Mouse (Mus musculus): ENCODE data around the gene B3galt1.

The B3galt1 gene

GRCm38 (mm10) chr2:67565480-67566331 lies at the start of gene B3galt1:
Gene B3galt1, plus strand, starts transcription at chr2:67565871.
- DNase-seq (ENCODE audit: low spot score): no peak

- no peak for DNase-seq (ENCODE audit: low spot score)
These were observed 49.3 kb upstream of the B3galt1 start for GRCm38 (mm10) chr2:67516405-67516804.

DNA sequence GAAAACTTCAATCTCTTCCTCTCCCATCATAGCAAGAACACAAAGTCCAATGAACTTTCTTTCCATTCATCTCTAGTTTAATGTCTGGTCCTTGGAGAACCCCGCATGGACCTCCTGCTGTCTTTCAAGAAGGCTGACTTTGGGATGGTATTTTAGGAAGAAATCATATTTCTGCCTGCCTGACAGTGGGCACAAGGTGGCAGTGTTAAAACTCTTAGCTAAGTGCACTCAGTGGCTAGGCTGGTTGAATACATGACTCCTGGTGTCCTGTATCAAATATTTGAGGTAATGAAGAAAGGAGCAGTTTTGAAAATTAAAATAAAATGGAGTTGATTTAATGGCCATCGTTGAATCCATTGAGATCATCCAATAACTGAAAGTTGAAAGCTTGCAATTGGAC lies 30.3 kb upstream of the B3galt1 start:
- DNase-seq (ENCODE audit: low spot score): no peak

DNA sequence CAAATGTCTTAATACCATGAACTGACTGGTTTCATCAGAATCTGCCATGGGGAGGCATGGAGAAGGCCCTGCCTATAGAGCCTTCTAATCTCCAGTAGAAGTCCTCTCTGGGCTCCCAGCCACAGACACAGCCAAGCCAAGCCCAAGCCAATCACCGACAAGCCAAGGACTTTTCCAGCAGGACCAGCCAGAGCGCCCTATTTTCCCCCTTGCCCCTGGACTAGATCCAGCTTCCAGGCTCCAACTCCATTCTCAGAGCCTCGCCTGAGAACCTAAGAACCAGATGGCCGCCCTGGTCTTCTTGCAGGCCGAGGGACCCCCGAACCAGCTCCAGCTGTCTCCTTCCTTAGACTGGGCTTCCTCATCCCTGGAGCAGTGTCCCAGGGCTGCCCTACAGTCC lies 26.2 kb upstream of the B3galt1 start:
- no peak for DNase-seq (ENCODE audit: low spot score)

- DNase-seq (ENCODE audit: low spot score): no peak
These were observed 23.5 kb upstream of the B3galt1 start for GRCm38 (mm10) chr2:67541957-67542696.

DNA sequence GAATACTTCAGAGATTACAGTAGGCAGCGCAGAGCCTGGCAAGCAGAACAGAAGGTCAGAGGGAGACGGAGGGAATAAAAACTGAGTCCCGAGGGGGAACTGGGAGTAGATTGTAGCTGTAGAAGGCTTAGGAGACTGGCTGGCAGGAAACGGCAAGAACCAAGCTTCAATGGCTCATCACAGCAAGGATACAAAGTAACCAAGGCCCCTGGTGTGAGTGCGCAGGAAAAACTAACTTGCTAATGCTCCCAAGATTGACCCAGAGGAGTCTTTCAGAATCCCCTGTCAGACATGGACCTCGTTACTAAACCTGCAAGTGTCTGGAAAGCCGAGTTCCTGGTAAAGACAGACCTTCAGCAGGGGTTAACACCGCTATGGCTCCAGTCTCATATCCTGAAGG lies 21.2 kb upstream of the B3galt1 start:
- DNase-seq (ENCODE audit: low spot score): no peak

DNA sequence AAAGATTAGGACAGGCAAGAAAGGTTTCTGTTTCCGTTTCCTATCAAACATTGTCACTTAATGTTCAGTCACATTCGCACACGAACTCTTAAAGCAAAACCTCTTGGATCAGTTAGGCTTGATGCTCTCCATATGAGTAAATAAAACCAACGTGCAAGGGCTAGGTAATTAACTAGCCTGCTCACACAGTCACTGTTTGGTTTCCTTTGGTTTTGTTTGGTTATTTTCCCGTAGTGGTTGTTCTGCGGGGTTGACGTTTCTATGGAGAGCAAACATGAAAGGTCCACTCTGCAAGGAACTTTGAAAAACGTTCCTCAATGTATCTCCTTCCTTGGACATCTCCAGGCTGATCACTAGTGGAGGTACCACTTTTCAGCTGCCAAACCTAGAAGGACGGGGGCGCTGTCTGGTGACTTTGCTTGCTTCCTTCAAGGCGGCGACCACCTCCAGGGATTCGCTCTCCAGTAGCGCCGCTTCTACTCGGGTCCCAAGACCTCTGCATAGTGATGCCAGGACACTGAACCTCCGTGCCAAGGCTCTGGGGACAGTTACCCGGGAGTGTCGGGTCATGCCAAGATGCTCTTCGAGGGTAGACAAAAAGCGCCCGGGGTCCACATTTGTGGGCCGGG lies 706 bp upstream of the B3galt1 start:
- DNase-seq (ENCODE audit: low spot score): no peak

GRCm38 (mm10) chr2:67566566-67566965 lies 895 bp downstream of the B3galt1 start:
- DNase-seq (ENCODE audit: low spot score): no peak

GRCm38 (mm10) chr2:67567141-67567680 lies 1.5 kb downstream of the B3galt1 start:
- no peak for DNase-seq (ENCODE audit: low spot score)

DNA sequence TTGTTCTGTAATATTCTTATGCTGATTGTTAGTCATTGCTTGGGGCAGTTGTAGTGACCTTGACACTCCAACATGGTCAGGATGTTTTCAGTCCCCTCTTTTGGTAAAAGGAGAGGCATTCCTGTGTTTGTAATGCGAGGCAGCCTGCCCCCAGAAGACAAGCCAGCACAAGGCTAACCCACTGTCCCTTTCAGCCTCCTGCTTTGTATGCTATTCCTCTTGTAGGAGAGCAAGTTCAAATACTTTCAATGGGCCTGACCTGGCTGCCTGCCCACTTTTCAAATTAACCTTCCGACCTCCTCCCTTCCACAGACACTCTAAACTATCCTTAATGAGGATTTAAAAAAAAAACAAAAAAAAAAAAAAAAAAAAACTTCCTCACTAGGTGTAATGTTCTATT lies 11.0 kb downstream of the B3galt1 start:
- DNase-seq (ENCODE audit: low spot score): no peak

GRCm38 (mm10) chr2:67583091-67583490 lies 17.4 kb downstream of the B3galt1 start:
- no peak for DNase-seq (ENCODE audit: low spot score)

- no peak for DNase-seq (ENCODE audit: low spot score)
These were observed 24.7 kb downstream of the B3galt1 start for GRCm38 (mm10) chr2:67590408-67590807.

- DNase-seq (ENCODE audit: low spot score): no peak
These were observed 26.4 kb downstream of the B3galt1 start for GRCm38 (mm10) chr2:67591831-67592629.

DNA sequence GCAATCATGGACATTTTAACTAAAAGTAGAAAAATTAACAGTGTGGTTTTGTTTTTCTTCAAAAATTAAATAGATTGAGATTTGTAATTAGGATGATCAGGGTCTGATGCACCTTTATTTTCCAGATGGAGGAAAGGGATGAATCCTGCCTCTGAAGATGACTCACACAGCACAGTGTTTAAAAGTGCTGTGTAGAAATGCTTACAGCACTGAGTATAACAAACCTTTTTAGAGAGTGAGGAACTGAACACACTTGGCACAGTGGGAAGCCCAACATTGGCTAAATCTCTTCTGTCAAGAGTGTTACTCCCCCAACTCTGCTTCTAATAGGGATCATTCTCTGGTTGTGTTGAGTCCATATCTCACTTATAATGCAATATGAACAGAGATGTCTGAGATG lies 57.2 kb downstream of the B3galt1 start:
- no peak for DNase-seq (ENCODE audit: low spot score)

DNA sequence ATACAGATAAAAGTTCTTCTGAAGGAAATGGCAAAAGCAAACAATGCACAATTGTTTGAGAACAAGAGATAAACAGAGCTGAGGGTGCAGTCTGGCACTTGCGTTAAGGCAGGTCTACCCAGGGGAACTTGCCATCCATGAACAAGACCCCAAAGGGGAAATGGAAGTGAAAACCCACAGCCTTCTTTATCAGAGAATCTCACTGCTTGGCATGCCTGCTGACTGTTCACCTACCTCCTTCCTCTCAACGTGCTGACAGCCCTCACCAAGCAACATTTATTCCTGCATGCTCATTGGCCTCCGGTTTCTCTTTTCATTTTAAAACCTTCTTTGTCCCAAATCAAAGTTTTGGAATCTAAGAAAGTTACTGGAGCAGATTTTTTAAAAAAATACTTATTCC lies 62.0 kb downstream of the B3galt1 start:
- no peak for DNase-seq (ENCODE audit: low spot score)

- no peak for DNase-seq (ENCODE audit: low spot score)
These were observed 62.6 kb downstream of the B3galt1 start for GRCm38 (mm10) chr2:67628289-67628688.

DNA sequence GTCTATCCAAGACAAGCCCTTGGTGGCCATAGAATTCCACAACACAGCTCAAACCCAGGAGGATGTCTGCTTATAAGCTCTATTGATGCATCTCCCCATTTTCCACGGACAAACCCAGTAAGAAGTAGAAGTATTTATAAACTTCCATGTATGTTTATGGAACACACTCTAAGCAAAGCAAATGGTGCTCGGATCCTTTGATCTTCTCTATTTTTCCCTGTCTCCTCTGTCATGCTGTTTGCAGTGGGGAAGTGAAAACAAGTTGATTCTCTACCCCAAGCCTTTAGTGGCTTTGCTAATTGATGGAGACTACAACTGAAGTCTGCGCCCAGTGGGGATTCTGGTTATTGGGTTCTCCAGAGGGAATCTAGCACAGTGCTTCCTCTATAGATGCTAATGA lies 89.2 kb downstream of the B3galt1 start:
- no peak for DNase-seq (ENCODE audit: low spot score)

DNA sequence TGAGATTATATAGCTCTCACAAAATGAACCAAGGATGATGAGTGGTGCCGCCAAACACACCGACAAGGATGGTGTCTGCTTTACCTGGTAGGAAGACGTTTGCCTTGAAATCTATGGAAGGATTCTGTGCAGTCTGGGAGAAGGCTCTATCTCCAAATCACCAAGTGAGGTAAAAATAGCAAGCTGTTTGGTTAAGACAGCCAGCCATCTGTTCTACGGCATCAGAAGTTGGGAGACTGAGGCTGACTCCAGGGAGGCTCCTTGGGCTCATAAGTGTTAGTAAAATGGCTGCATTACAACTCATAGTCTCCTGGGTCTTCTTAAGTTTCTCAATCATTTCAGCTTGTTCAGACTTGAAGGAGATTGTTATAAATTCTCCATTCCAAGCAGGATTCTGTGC lies 91.7 kb downstream of the B3galt1 start:
- DNase-seq (ENCODE audit: low spot score): no peak

GRCm38 (mm10) chr2:67658091-67658490 lies 92.4 kb downstream of the B3galt1 start:
- no peak for DNase-seq (ENCODE audit: low spot score)

GRCm38 (mm10) chr2:67671721-67672120 lies 106.0 kb downstream of the B3galt1 start:
- no peak for DNase-seq (ENCODE audit: low spot score)

DNA sequence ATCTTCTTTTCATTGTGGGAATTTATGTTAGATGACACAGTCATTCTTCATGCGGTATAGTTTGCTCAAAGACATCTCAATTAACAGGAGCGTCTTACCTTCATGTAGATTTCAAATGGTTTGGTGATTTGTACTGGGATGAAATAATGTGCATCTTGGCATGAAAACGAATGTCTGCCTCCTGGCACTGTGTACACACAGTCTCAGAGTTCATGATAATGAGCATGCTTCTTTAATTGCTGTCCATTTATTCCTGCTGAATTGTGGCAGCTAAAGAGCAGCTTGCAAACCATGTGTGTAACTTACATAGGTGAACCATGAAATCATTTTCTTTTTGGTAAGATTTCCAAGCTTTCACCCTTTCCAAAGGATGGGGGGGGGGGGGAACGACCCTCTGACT lies 112.0 kb downstream of the B3galt1 start:
- DNase-seq (ENCODE audit: low spot score): no peak

GRCm38 (mm10) chr2:67724249-67724648 lies 158.6 kb downstream of the B3galt1 start:
- no peak for DNase-seq (ENCODE audit: low spot score)
